Mouse (Mus musculus): ENCODE results near the gene Tmem28. TPM values are rescaled to one million over a fixed set of nuclear protein-coding genes. Genes with fewer than 3 reads are reported as not detected.

The Tmem28 gene
- not detected in 2 replicates for total RNA-seq (2017)

GRCm38 (mm10) chrX:99820790-99821395 lies at the start of gene Tmem28:
Gene Tmem28, plus strand, starts transcription at chrX:99821021.
- no peak for ATAC-seq (replicated peaks in 1 of 2; ENCODE audit: insufficient read depth in 1 of 2, low FRiP score in 2 of 2, low TSS enrichment in 1 of 2, low read depth in 1 of 2, poor library complexity in 2 of 2, severe bottlenecking in 2 of 2)

- no peak for ATAC-seq (replicated peaks in 1 of 2; ENCODE audit: insufficient read depth in 1 of 2, low FRiP score in 2 of 2, low TSS enrichment in 1 of 2, low read depth in 1 of 2, poor library complexity in 2 of 2, severe bottlenecking in 2 of 2)
Observed at GRCm38 (mm10) chrX:99780308-99780707, 40.5 kb upstream of the Tmem28 start.

GRCm38 (mm10) chrX:99808375-99808774 lies 12.4 kb upstream of the Tmem28 start:
- no peak for ATAC-seq (replicated peaks in 1 of 2; ENCODE audit: insufficient read depth in 1 of 2, low FRiP score in 2 of 2, low TSS enrichment in 1 of 2, low read depth in 1 of 2, poor library complexity in 2 of 2, severe bottlenecking in 2 of 2)

GRCm38 (mm10) chrX:99819395-99819935 lies 1.4 kb upstream of the Tmem28 start:
- ATAC-seq (replicated peaks in 1 of 2; ENCODE audit: insufficient read depth in 1 of 2, low FRiP score in 2 of 2, low TSS enrichment in 1 of 2, low read depth in 1 of 2, poor library complexity in 2 of 2, severe bottlenecking in 2 of 2) = peak; percentile 88 to 94

- 0 out of 4 replicates have a peak, but pooled peaks of 1 of the 2 experiments have one; percentile 10 for ATAC-seq (replicated peaks in 1 of 2; ENCODE audit: insufficient read depth in 1 of 2, low FRiP score in 2 of 2, low TSS enrichment in 1 of 2, low read depth in 1 of 2, poor library complexity in 2 of 2, severe bottlenecking in 2 of 2)
Observed at GRCm38 (mm10) chrX:99819936-99820789, 658 bp upstream of the Tmem28 start.

- ATAC-seq (replicated peaks in 1 of 2; ENCODE audit: insufficient read depth in 1 of 2, low FRiP score in 2 of 2, low TSS enrichment in 1 of 2, low read depth in 1 of 2, poor library complexity in 2 of 2, severe bottlenecking in 2 of 2) = no peak
Observed at GRCm38 (mm10) chrX:99842090-99842489, 21.3 kb downstream of the Tmem28 start.

GRCm38 (mm10) chrX:99853261-99853741 lies 32.5 kb downstream of the Tmem28 start:
- ATAC-seq (replicated peaks in 1 of 2; ENCODE audit: insufficient read depth in 1 of 2, low FRiP score in 2 of 2, low TSS enrichment in 1 of 2, low read depth in 1 of 2, poor library complexity in 2 of 2, severe bottlenecking in 2 of 2) = peak; percentile 83 to 87

GRCm38 (mm10) chrX:99853834-99854233 lies 33.0 kb downstream of the Tmem28 start:
- no peak for ATAC-seq (replicated peaks in 1 of 2; ENCODE audit: insufficient read depth in 1 of 2, low FRiP score in 2 of 2, low TSS enrichment in 1 of 2, low read depth in 1 of 2, poor library complexity in 2 of 2, severe bottlenecking in 2 of 2)

- ATAC-seq (replicated peaks in 1 of 2; ENCODE audit: insufficient read depth in 1 of 2, low FRiP score in 2 of 2, low TSS enrichment in 1 of 2, low read depth in 1 of 2, poor library complexity in 2 of 2, severe bottlenecking in 2 of 2) = no peak
Observed at GRCm38 (mm10) chrX:99872228-99872627, 51.4 kb downstream of the Tmem28 start.

GRCm38 (mm10) chrX:99872632-99873201 lies 51.9 kb downstream of the Tmem28 start:
- no peak for ATAC-seq (replicated peaks in 1 of 2; ENCODE audit: insufficient read depth in 1 of 2, low FRiP score in 2 of 2, low TSS enrichment in 1 of 2, low read depth in 1 of 2, poor library complexity in 2 of 2, severe bottlenecking in 2 of 2)

- ATAC-seq (replicated peaks in 1 of 2; ENCODE audit: insufficient read depth in 1 of 2, low FRiP score in 2 of 2, low TSS enrichment in 1 of 2, low read depth in 1 of 2, poor library complexity in 2 of 2, severe bottlenecking in 2 of 2) = no peak
Observed at GRCm38 (mm10) chrX:99873259-99873919, 52.6 kb downstream of the Tmem28 start.

- no peak for ATAC-seq (replicated peaks in 1 of 2; ENCODE audit: insufficient read depth in 1 of 2, low FRiP score in 2 of 2, low TSS enrichment in 1 of 2, low read depth in 1 of 2, poor library complexity in 2 of 2, severe bottlenecking in 2 of 2)
Observed at GRCm38 (mm10) chrX:99873920-99874296, 53.1 kb downstream of the Tmem28 start.

GRCm38 (mm10) chrX:99876781-99877180 lies 56.0 kb downstream of the Tmem28 start:
- ATAC-seq (replicated peaks in 1 of 2; ENCODE audit: insufficient read depth in 1 of 2, low FRiP score in 2 of 2, low TSS enrichment in 1 of 2, low read depth in 1 of 2, poor library complexity in 2 of 2, severe bottlenecking in 2 of 2) = no peak

- no peak for ATAC-seq (replicated peaks in 1 of 2; ENCODE audit: insufficient read depth in 1 of 2, low FRiP score in 2 of 2, low TSS enrichment in 1 of 2, low read depth in 1 of 2, poor library complexity in 2 of 2, severe bottlenecking in 2 of 2)
Observed at GRCm38 (mm10) chrX:99883396-99883795, 62.6 kb downstream of the Tmem28 start.
